Mouse (Mus musculus) spleen, adult 2 months (tissue): ENCODE results near the gene Lrrc74a. TPM values are rescaled to one million over a fixed set of nuclear protein-coding genes. Genes with fewer than 3 reads are reported as not detected.
A peak's percentile ranks its signal among the peaks of the same experiment; 100 is the strongest.

ENCODE experiments used
- DNase-seq, 2 experiments: peaks; one replicate each; pipeline versions ENCODE4 v3.0.0 to v3.0.0-alpha.2; 2012 to 2021; ENCODE audit warnings: low spot score in 2 of 2, low read depth in 1 of 2
- H3K27ac ChIP-seq: fragments of 200-500 bp; 2 replicates; pipeline ENCODE4 v1.5.1; 2012; ENCODE audit warnings: low read length, inconsistent platforms; ENCODE audit not compliant: insufficient read depth
- H3K27me3 ChIP-seq: fragments of 200-500 bp; 2 replicates; pipeline ENCODE4 v1.6.1; 2012; ENCODE audit warnings: mild to moderate bottlenecking, moderate library complexity, low read length, inconsistent platforms; ENCODE audit not compliant: control insufficient read depth, insufficient read depth
- H3K36me3 ChIP-seq: fragments of 200-500 bp; 2 replicates; pipeline ENCODE4 v1.6.1; 2012; ENCODE audit warnings: mild to moderate bottlenecking, low read length, inconsistent platforms; ENCODE audit not compliant: control insufficient read depth, insufficient read depth
- H3K4me1 ChIP-seq: fragments of 200-500 bp; 2 replicates; pipeline ENCODE4 v1.6.1; 2011; ENCODE audit warnings: inconsistent platforms; ENCODE audit not compliant: control insufficient read depth, insufficient read depth, insufficient read length
- H3K4me3 ChIP-seq: fragments of 200-500 bp; 2 replicates; pipeline ENCODE4 v1.5.1; 2011; ENCODE audit warnings: mild to moderate bottlenecking, inconsistent platforms; ENCODE audit not compliant: insufficient read depth, insufficient read length; ENCODE audit errors: extremely low read depth
- CTCF ChIP-seq: fragments of 200-500 bp; IDR thresholded peaks from 2 replicates; pipeline ENCODE4 v1.5.1; 2011; ENCODE audit warnings: mild to moderate bottlenecking, inconsistent platforms; ENCODE audit not compliant: insufficient read depth, insufficient read length, insufficient replicate concordance; ENCODE audit errors: extremely low read depth
- POLR2A ChIP-seq: fragments of 200-500 bp; IDR thresholded peaks from 2 replicates; pipeline ENCODE4 v1.6.1; 2011; ENCODE audit warnings: low read depth, low read length, inconsistent platforms
- WGBS: fragments of 180-500 bp; shearing (Covaris S2); methylation state at CpG from one replicate; pipeline ENCODE4 v1.1.7; 2018; 5-methylcytosine and 5-hydroxymethylcytosine counted together
- polyA plus RNA-seq: library from polyadenylated mRNA; depleted of rRNA; stranded (reverse); fragments of >200 nt; gene quantifications from 2 replicates; pipeline ENCODE4 v1.2.3, GENCODE M21; 2012

Gene Lrrc74a
- polyA plus RNA-seq, 1 experiment: not detected

DNA sequence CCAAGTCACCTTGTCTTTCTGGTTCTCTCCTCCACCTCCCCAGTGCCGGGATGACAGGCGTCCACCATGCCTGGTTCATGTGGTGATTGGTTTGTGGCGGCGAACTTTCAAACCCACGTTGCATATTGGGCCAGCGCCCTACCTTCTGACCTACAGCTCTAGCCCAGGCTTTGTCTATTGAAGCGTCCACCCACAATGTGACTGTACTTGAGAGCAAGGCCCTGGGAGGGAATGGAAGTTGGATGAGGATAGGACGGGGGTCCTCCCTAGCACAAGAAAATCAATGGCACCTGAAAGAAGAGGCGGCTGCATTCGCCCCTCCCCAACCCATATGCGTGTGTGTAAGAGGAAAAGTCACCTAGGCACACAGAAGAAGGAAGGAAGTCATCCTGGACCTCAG lies 60.2 kb downstream of the Lrrc74a start:
- no peak overlapping the region for H3K4me3 ChIP-seq
- DNase-seq: no peak
- H3K36me3 ChIP-seq: no peaks in the 10 kb centered on the region
- H3K27ac ChIP-seq: no peak overlapping the region
- WGBS: 79% methylated on average over 11 of the region's 11 CpGs
- no peak for TF ChIP-seq CTCF
- no peak for TF ChIP-seq POLR2A
- H3K4me1 ChIP-seq: no peaks in the 10 kb centered on the region; the same call in 1 of the 2 replicates
- no peaks in the 10 kb centered on the region for H3K27me3 ChIP-seq

DNA sequence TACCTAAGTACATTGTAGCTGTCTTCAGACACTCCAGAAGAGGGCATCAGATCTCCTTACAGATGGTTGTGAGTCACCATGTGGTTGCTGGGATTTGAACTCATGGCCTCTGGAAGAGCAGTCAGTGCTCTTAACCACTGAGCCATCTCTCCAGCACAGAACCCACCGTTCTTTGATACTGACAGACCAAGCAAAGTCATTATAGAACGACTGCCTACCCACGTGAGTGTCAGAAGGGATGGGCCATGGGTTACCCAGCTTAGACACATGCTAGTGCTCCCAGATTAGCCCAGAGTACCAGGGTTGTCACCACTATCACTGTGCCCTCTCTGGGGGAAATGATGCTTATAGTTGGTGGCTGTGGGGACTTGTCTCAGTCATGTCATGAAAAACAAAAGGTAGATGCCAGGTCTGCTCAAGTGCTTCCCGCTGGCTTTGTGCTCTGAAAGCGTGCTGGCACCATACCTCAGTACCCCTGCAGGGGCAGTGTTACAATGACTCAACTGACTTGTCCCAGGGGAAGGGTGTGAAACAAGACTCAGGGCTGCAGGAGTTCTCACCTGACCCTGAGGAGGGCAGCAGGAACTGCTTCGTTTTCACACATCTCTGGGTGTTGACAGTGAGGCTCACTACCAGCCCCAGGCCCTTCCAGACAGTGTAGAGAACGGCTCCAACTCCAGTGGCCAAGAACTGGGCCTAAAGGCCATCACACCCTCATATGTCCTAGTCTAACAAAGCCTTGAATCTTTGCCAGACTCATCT lies 61.1 kb downstream of the Lrrc74a start:
- no peaks in the 10 kb centered on the region for H3K36me3 ChIP-seq
- WGBS: 59% methylated on average over 7 of the region's 7 CpGs
- TF ChIP-seq POLR2A (no peak), CTCF (peak; percentile 5; the same call in 1 of the 2 replicates)
- DNase-seq: peak in 1 of 2 experiments; percentile 56
- no peak overlapping the region for H3K4me3 ChIP-seq
- H3K27ac ChIP-seq: no peak overlapping the region
- H3K27me3 ChIP-seq: no peaks in the 10 kb centered on the region
- H3K4me1 ChIP-seq: peaks cover under 1% of the 10 kb centered on the region; the same call in 1 of the 2 replicates

DNA sequence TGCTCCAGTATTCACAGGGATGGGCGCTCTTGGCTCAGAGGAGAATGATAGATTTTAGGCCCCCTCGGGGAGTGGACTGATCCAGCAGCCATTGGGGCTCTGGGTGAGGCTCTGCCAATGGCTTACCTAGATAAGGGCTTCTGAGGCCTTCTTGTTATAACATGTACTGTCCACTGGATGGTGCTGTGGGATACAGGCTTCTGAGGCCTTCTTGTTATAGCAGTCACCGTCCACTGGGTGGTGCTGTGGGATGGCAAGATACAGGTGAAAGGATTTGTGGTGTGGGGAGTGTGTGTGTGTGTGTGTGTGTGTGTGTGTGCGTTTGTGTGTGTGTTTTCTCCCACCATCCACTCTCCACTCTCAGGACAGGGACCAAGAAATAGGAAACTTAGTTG lies 61.7 kb downstream of the Lrrc74a start:
- H3K27me3 ChIP-seq: no peaks in the 10 kb centered on the region
- TF ChIP-seq POLR2A: no peak
- TF ChIP-seq CTCF: peak; percentile 99; the same call in 1 of the 2 replicates
- no peak overlapping the region for H3K27ac ChIP-seq
- no peak overlapping the region for H3K4me3 ChIP-seq
- peak; percentile 68 to 81 for DNase-seq
- no peaks in the 10 kb centered on the region for H3K36me3 ChIP-seq
- peaks cover 6% of the 10 kb centered on the region; the same call in 1 of the 2 replicates for H3K4me1 ChIP-seq
- WGBS: 5% methylated on average over 4 of the region's 4 CpGs

DNA sequence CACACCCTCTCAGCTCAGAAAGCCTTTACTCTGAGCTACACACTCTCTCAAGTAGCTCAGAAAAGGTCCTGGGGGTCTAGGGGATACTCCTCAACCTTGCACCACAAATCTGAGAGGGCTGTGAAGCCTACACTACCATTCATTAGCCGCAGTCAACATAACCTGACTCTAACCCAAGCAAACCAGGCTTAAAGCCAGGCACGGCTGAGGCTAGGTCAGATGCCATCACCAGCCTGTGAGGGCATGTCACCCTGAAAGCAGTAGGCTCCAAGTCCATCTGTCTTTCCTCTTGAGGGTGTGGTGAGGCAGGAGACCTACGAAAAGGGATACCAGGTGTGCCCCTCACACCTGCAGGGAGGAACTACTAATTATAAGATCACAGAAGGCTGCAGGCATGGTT lies 62.2 kb downstream of the Lrrc74a start:
- 72% methylated on average over 3 of the region's 3 CpGs for WGBS

DNA sequence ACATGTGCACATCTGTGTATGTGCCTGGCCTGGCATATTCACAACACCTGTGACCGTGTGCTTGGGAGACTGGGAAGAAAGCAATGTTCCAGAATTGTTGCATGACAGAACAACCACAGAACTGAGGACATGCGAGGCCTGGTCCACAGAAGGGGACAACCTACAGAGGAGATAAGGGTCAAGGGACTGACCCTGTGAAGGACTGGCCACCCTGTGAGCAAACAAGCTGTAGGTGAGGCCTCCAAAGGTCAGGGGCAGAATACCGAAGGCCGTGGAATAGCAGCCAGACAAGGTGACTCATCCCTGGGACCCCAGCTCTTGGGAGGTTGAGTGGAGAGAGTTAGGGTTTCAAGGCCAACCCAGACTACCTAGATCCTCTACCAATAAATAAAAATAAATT lies 63.6 kb downstream of the Lrrc74a start:
- peaks cover 25% of the 10 kb centered on the region for H3K4me1 ChIP-seq
- H3K4me3 ChIP-seq: no peak overlapping the region
- H3K27me3 ChIP-seq: no peaks in the 10 kb centered on the region
- TF ChIP-seq POLR2A (no peak), CTCF (no peak)
- H3K27ac ChIP-seq: no peak overlapping the region
- no peak for DNase-seq
- 92% methylated on average over 4 of the region's 4 CpGs for WGBS
- H3K36me3 ChIP-seq: no peaks in the 10 kb centered on the region

More for the DNA sequence above, 62.2 kb downstream of the Lrrc74a start:
- peaks cover 11% of the 10 kb centered on the region for H3K4me1 ChIP-seq
- H3K27ac ChIP-seq: no peak overlapping the region
- DNase-seq: no peak
- no peaks in the 10 kb centered on the region for H3K27me3 ChIP-seq
- TF ChIP-seq CTCF (no peak), POLR2A (no peak)
- H3K4me3 ChIP-seq: no peak overlapping the region
- H3K36me3 ChIP-seq: no peaks in the 10 kb centered on the region

DNA sequence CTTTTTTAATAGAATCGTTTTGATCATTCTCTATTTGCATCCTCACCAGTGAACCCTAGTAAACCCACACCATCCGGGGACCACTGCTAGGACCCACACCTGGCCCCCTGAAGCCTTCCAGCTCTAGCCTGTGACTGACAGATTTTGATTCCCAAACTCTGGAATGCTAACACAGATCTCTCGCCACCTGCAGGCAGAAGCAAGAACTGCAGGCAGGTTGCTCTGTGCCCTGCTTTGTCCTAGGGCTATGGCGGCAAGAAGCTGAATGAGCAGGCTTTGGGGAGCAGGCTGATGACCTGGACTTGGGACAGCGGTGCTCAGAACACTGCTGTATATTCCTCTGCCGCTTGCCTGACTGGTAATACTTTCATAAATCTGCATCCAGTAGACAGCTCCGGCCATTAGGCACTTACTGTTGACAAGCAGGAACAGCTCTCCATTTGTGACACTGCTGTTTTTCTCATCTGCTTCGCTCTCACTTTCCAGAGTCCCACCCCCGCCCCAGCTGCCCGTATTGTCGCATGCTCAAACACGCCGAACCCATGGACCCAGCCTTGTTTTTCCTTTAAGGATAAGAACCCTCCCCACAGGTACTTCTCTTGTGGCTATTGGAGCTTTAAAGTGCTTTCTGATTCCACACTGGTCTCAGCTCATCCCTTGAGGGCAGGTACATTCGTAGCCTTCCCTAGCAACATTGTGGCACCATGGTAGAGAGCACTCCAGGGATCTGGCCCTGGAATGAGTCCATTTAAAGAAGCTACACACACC lies 64.8 kb downstream of the Lrrc74a start:
- TF ChIP-seq CTCF: peak; percentile 70; the same call in 1 of the 2 replicates
- no peak for TF ChIP-seq POLR2A
- Histone ChIP-seq H3K27me3 (no peaks in the 10 kb centered on the region), H3K27ac (no peak overlapping the region), H3K4me3 (no peak overlapping the region), H3K36me3 (no peaks in the 10 kb centered on the region), H3K4me1 (peaks cover 36% of the 10 kb centered on the region)
- peak in 1 of 2 experiments; percentile 74 for DNase-seq
- WGBS: 62% methylated on average over 14 of the region's 14 CpGs
